Mouse (Mus musculus) intestine, embryonic 15.5 days (tissue): ENCODE measurements around the gene Pth2. TPM values are rescaled to one million over a fixed set of nuclear protein-coding genes. Genes with fewer than 3 reads are reported as not detected.

Source experiments
- ATAC-seq: fragments of 200-750 bp; cut with Nextera tagmentation; 2 replicates; pipeline ENCODE4 v1.8.0; 2017; ENCODE audit warnings: moderate TSS enrichment, moderate library complexity
- H3K27ac ChIP-seq: fragments of 300-500 bp; sonication (generic); 2 replicates; pipeline ENCODE4 v1.5.1; 2015; ENCODE audit warnings: mild to moderate bottlenecking, inconsistent platforms
- H3K27me3 ChIP-seq: fragments of 300-500 bp; sonication (generic); replicated peaks from 2 replicates; pipeline ENCODE4 v1.6.1; 2015; ENCODE audit warnings: inconsistent platforms
- H3K36me3 ChIP-seq: fragments of 300-500 bp; sonication (generic); 2 replicates; pipeline ENCODE4 v1.6.1; 2015; ENCODE audit warnings: inconsistent platforms
- H3K4me1 ChIP-seq: fragments of 300-500 bp; sonication (generic); replicated peaks from 2 replicates; pipeline ENCODE4 v1.6.1; 2015; ENCODE audit warnings: inconsistent platforms
- H3K4me2 ChIP-seq: fragments of 300-500 bp; sonication (generic); replicated peaks from 2 replicates; pipeline ENCODE4 v1.6.1; 2015; ENCODE audit warnings: mild to moderate bottlenecking, inconsistent platforms
- H3K4me3 ChIP-seq: fragments of 300-500 bp; sonication (generic); replicated peaks from 2 replicates; pipeline ENCODE4 v1.5.1; 2015; ENCODE audit warnings: inconsistent platforms
- H3K9ac ChIP-seq: fragments of 300-500 bp; sonication (generic); 2 replicates; pipeline ENCODE4 v1.6.1; 2015; ENCODE audit warnings: inconsistent platforms
- H3K9me3 ChIP-seq: fragments of 300-500 bp; sonication (generic); 2 replicates; pipeline ENCODE4 v1.6.1; 2016; ENCODE audit warnings: inconsistent platforms
- whole genome bisulfite sequencing: fragments of 180-500 bp; shearing (Covaris S2); methylation state at CpG from one replicate; pipeline ENCODE4 v1.1.7; 2015; 5-methylcytosine and 5-hydroxymethylcytosine counted together
- polyA plus RNA-seq: library from polyadenylated mRNA; unstranded; fragments of >200 nt; fragmentation: Nextera tagmentation; extraction: Ambion mirVana; gene quantifications from 2 replicates; pipeline ENCODE4 v1.2.1, GENCODE M21; 2015

The Pth2 gene
- polyA plus RNA-seq, 1 experiment from 2014 or later: not detected

DNA sequence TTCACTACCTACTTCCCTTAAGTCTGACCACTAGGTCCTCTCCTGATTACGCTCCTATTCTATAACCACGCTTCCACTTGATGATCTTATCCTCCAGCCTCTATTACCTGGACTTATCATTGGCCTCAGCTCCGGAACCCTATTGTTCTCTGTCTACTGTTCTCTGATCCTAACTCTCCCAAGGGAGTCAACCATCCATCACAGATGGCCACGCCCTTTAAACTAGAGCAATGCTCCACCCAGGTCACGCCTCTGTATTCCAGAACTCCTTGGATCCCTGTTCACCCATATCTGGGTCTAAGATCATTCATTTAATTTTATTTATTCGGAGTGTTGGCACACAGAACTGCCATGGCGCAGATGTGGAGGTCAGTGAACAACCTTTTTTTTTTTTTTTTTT is 31.6 kb downstream of the Pth2 start:
- peaks cover 11% of the 10 kb centered on the region for H3K4me1 ChIP-seq
- H3K36me3 ChIP-seq: no peaks in the 10 kb centered on the region
- no peak overlapping the region for H3K4me3 ChIP-seq
- WGBS: 74% methylated on average over 7 of the region's 7 CpGs
- H3K9ac ChIP-seq: no peak overlapping the region
- H3K27me3 ChIP-seq: peaks cover 10% of the 10 kb centered on the region
- no peak for ATAC-seq
- H3K4me2 ChIP-seq: no peak overlapping the region
- H3K9me3 ChIP-seq: no peaks in the 10 kb centered on the region
- no peak overlapping the region for H3K27ac ChIP-seq

DNA sequence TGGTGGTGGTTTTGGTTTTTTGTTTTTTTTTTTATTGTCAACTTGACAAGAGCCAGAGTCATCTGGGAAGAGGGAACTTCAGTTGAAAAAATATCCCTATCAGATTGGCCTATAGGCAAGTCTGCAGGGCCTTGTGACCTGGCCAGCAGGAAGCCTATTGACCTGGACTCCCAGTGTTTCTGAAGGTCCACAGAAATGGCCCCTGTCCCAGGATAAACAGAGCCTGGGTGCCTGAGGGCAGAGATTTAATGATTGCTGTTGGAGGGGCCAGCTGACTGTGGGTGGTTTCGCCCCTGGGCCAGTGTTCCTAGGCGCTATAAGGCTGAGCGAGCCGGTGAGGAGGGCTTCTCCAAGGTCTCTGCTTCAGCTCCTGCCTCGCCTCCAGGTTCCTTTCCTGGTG is 32.9 kb downstream of the Pth2 start:
- Histone ChIP-seq H3K9me3 (no peaks in the 10 kb centered on the region), H3K4me3 (no peak overlapping the region), H3K4me1 (peaks cover 19% of the 10 kb centered on the region), H3K27ac (no peak overlapping the region), H3K36me3 (no peaks in the 10 kb centered on the region), H3K4me2 (no peak overlapping the region), H3K27me3 (peaks cover 10% of the 10 kb centered on the region), H3K9ac (no peak overlapping the region)
- no peak for ATAC-seq
- WGBS: 67% methylated on average over 5 of the region's 5 CpGs

DNA sequence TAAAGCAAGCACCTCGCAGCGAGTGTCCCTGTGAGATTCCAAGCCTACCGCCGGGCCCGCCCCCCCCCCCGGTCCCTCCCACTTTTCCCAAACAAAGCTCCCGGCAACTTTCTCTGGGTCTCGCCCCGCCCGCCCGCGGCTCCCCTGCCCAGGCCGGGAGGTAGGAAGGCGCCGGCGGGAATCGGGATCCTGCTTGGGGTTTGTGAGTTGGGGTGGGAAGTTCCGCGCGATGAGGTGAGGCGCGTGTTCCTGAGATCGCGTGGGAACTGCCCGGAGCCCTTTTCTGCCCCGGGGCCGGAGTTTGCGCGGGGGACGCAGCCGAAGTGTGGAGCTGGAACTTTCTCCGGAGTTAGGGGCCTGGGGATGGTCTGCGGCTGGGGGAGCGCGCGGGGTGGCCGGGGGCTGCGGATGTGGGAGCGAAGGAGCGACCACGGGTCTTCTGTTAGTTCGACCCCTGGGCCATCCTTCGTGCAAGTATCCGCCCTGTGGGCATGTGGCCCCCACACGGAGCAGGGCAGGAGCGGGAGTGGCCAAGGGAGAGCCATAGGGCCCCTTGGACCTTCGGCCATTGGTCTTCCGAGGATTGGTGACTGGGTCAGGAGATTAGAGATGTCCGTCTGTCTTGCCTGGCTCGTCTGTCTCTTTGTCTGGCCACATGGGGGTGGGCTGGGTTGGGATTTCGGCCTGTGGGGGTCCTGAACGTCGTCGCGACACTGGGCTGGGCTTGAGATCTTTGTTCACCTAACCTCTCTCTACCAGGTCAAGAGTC is 35.1 kb downstream of the Pth2 start, which contains the start of gene Tead2:
Gene Tead2, plus strand, starts transcription at position 81 of the 769 bp plus-strand sequence.
- peak within 1 kb of the TSS; percentile 94 for H3K9ac ChIP-seq
- ATAC-seq: peak; percentile 67
- H3K27me3 ChIP-seq: peaks cover 10% of the 10 kb centered on the region
- peak within 1 kb of the TSS; percentile 89 for H3K27ac ChIP-seq
- peak within 1 kb of the TSS; percentile 73 for H3K4me3 ChIP-seq
- peaks cover 10% of the 10 kb centered on the region; the same call in 1 of the 2 replicates for H3K36me3 ChIP-seq
- H3K4me1 ChIP-seq: peaks cover 22% of the 10 kb centered on the region
- peak within 1 kb of the TSS; percentile 84 for H3K4me2 ChIP-seq
- WGBS: 1% methylated on average over 54 of the region's 55 CpGs
- H3K9me3 ChIP-seq: no peaks in the 10 kb centered on the region

DNA sequence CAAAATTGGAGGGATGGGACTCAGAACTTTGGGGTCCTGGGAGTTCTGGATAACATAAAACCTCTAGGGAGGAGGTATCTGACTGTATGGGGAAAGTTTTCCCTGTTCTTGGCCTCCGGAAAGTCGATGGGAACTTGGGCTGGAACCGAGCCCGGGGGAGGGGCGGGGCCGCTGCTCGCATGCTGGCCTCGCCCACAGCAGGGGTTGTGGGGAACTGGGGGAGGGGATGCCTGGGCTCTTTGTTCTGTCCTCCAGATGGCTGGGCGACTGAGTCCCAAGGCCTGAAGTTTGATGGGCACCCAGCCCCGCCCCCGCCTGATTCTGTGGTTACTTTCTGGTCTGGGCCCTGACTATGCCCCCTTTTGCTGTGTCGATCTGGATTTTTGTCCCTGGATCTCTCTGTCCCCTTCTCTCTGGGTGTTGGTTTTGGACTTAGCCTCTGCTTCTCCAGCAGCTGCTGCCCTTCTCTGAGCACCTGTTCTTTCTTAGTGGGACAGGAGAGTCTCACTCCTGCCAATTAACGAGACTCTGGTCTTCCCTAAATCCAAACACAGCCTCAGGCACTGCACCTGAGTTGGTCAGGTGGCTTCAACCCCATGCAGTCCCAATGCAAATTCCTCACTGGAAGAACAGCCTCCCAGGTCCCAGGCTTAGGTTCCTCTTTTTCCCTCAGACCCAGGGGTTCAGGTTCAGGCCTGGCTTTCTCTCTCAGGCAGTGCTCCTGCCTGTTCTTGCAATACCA is 35.8 kb downstream of the Pth2 start:
- H3K27me3 ChIP-seq: peaks cover 2% of the 10 kb centered on the region; the same call in 1 of the 2 replicates
- peaks cover 14% of the 10 kb centered on the region; the same call in 1 of the 2 replicates for H3K36me3 ChIP-seq
- H3K4me3 ChIP-seq: peak overlapping the region; percentile 73
- WGBS: 2% methylated on average over 13 of the region's 13 CpGs
- ATAC-seq: peak; percentile 85
- H3K27ac ChIP-seq: peak overlapping the region; percentile 89
- peak overlapping the region; percentile 84 for H3K4me2 ChIP-seq
- peak overlapping the region; percentile 94 for H3K9ac ChIP-seq
- no peaks in the 10 kb centered on the region for H3K9me3 ChIP-seq
- peaks cover 19% of the 10 kb centered on the region for H3K4me1 ChIP-seq

DNA sequence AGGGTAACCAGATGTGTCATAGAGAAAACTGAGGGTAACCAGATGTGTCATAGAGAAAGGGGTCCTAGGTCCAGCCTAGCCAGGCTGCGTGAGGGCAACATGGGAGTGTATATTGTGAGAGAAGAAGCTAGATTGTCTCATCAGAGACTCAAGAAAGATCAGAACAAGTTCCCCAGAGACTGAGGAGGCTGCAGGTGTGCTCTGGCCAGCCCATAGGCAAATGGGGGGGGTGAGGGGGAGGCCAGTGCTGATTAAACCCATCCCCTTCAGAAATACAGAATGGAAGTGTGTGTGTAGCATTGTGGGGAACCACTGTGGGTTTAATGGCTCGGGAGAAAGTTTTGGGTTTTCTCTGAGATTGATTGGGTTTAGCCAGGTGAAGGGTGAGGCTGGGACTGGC is 40.9 kb downstream of the Pth2 start:
- WGBS: 73% methylated on average over 2 of the region's 2 CpGs
- Histone ChIP-seq H3K27ac (no peak overlapping the region), H3K9me3 (no peaks in the 10 kb centered on the region), H3K9ac (no peak overlapping the region), H3K4me2 (no peak overlapping the region), H3K4me1 (peaks cover 16% of the 10 kb centered on the region), H3K4me3 (no peak overlapping the region), H3K36me3 (peaks cover 34% of the 10 kb centered on the region; the same call in 1 of the 2 replicates), H3K27me3 (no peaks in the 10 kb centered on the region)
- ATAC-seq: no peak

DNA sequence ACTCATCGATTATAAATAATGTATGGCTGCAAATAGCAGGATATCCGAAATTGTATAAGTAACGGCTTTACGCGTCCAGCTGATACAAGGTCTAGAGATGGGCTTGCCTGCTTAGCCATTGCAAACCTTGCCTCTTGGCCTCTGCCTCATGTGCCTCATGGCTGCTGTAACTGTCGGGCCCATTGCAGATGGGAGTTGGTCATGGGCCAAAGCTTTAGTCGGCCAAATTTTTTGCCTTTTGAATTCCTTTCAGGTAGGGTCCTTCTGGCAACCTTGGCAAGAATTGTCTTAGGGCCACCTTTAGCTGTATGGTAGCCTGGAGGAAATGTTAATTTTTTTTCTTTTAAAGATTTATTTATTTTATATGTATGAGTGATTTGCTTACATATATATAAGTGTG is 44.0 kb downstream of the Pth2 start:
- no peak overlapping the region for H3K4me3 ChIP-seq
- no peak for ATAC-seq
- H3K36me3 ChIP-seq: peaks cover 45% of the 10 kb centered on the region; the same call in 1 of the 2 replicates
- H3K9ac ChIP-seq: no peak overlapping the region
- no peak overlapping the region for H3K27ac ChIP-seq
- H3K9me3 ChIP-seq: no peaks in the 10 kb centered on the region
- H3K4me1 ChIP-seq: no peaks in the 10 kb centered on the region
- no peak overlapping the region for H3K4me2 ChIP-seq
- H3K27me3 ChIP-seq: no peaks in the 10 kb centered on the region
- 86% methylated on average over 7 of the region's 7 CpGs for WGBS

DNA sequence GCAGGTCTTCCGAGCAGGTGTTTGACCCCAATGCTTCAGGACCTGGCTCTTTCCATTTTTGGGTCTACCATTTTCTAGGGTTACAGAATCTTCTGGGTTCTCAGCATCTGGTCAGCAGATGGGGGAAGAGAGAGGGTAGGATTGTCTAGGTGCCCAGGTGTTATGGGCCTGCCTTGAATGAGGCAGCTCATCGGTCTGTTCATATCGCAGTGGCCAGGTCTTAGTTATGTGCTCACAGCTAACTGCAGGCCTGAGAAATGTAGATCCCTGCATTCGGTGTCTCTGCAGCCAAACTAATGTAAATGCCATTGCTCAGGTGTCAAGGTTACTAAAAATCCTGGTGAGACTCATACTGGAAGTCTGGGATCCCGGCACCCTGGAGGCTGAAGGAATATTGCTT is 45.6 kb downstream of the Pth2 start:
- Histone ChIP-seq H3K4me3 (no peak overlapping the region), H3K4me2 (no peak overlapping the region), H3K4me1 (no peaks in the 10 kb centered on the region), H3K27ac (no peak overlapping the region), H3K9ac (no peak overlapping the region), H3K27me3 (no peaks in the 10 kb centered on the region), H3K36me3 (peaks cover 40% of the 10 kb centered on the region), H3K9me3 (no peaks in the 10 kb centered on the region)
- no peak for ATAC-seq
- 94% methylated on average over 5 of the region's 5 CpGs for WGBS

DNA sequence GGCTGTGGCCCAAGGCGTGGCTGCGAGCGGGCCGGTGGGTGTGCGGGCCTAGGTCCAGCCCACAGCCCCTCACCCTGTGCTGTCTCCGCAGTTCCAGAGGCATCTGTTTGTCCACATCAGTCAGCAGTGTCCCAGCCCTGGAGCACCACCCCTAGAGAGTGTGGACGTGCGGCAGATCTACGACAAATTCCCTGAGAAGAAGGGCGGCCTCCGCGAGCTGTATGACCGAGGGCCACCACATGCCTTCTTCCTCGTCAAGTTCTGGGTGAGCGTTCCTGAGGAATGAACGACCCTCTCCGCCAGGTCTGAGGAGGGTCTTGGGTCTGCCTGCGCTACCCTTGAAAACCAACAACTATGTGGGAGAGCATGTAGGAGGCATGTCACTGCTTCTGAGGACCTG is 47.8 kb downstream of the Pth2 start:
- H3K4me3 ChIP-seq: no peak overlapping the region
- WGBS: 95% methylated on average over 18 of the region's 18 CpGs

DNA sequence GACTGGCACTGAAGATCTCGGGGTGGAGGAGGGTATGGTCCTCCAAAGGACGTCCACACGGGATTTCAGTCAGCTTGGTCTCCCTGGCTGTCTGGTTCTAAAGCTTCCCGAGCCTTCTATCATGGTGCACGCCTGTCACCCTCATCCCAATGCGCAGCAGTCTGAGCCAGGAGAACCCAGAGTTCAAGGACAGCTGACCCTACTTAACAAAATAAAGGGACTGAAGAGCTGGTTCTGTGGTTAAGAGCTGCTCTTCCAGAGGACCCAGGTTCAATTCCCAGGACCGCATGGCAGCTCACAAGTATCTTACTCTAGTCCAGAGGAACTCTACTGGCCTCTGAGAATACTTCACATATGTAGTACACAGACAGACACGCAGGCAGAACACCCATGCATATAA is 48.3 kb downstream of the Pth2 start:
- no peak overlapping the region for H3K4me2 ChIP-seq
- no peak for ATAC-seq
- WGBS: 90% methylated on average over 8 of the region's 8 CpGs
- H3K36me3 ChIP-seq: peaks cover 27% of the 10 kb centered on the region
- H3K9me3 ChIP-seq: no peaks in the 10 kb centered on the region
- H3K9ac ChIP-seq: no peak overlapping the region
- H3K27me3 ChIP-seq: no peaks in the 10 kb centered on the region
- H3K27ac ChIP-seq: no peak overlapping the region
- H3K4me3 ChIP-seq: no peak overlapping the region
- H3K4me1 ChIP-seq: peaks cover 6% of the 10 kb centered on the region

More for the DNA sequence above, 47.8 kb downstream of the Pth2 start:
- Histone ChIP-seq H3K27me3 (no peaks in the 10 kb centered on the region), H3K4me1 (peaks cover 1% of the 10 kb centered on the region), H3K27ac (no peak overlapping the region), H3K9ac (no peak overlapping the region), H3K4me2 (no peak overlapping the region), H3K9me3 (no peaks in the 10 kb centered on the region), H3K36me3 (peaks cover 29% of the 10 kb centered on the region)
- ATAC-seq: no peak

DNA sequence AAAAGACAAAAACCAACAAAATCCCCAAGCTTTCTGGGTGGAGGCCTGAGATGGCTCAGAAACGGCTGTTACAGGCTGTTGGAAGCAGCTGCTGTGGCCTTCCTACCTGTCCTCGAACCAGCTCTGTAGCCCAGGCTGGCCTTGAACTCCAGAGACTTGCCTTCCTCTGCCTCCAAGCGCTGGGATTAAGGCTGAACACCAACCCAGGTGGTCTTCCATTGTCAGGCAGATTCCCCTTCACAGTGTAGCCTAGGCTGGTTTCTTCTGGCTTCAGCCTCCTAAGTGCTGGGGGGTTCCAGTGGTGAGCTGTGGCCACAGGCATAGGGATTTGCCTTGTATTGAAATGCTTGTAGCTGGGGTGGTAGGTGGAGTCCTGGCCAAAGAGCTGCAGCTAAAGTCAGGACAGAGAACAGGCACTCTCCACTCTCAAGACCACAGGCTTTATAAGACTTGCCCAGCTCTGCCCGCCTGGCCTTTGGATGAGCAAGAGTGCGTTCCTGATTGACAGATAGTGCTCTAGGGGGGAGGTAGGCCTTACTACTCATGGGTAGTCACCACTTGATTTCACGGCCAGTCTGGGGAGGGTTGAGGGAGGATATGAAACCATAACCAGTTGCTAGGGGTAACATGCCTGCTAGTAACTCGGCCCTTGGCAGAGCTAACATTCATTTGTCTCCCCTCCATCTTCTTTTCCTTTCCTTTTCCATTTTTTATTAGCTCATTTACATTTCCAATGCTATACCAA is 48.8 kb downstream of the Pth2 start:
- peaks cover 12% of the 10 kb centered on the region for H3K4me1 ChIP-seq
- H3K27me3 ChIP-seq: no peaks in the 10 kb centered on the region
- H3K4me2 ChIP-seq: no peak overlapping the region
- no peak overlapping the region for H3K27ac ChIP-seq
- WGBS: 80% methylated on average over 7 of the region's 7 CpGs
- no peak overlapping the region for H3K9ac ChIP-seq
- H3K36me3 ChIP-seq: peaks cover 27% of the 10 kb centered on the region
- no peak overlapping the region for H3K4me3 ChIP-seq
- H3K9me3 ChIP-seq: no peaks in the 10 kb centered on the region
- no peak for ATAC-seq

DNA sequence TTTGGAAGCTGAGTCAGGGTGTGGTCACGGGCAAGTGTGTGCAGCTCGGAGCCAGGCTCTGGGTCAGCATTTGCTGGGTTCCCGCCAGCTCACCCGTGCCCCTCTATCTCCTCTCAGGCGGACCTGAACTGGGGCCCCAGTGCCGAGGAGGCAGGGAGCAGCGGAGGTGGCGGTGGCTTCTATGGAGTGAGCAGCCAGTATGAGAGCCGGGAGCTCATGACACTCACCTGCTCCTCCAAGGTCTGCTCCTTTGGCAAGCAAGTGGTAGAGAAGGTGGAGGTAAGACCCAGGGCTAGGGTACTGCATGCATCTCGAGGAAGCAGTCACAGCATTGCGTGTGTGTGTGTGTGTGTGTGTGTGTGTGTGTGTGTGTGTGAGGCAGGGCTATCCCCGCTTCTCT is 50.4 kb downstream of the Pth2 start:
- Histone ChIP-seq H3K36me3 (peaks cover 18% of the 10 kb centered on the region), H3K9me3 (no peaks in the 10 kb centered on the region), H3K27me3 (no peaks in the 10 kb centered on the region), H3K4me2 (no peak overlapping the region), H3K4me3 (no peak overlapping the region), H3K9ac (no peak overlapping the region), H3K27ac (no peak overlapping the region), H3K4me1 (peaks cover 21% of the 10 kb centered on the region)
- no peak for ATAC-seq
- 84% methylated on average over 12 of the region's 12 CpGs for WGBS
